Mouse (Mus musculus): ENCODE measurements around the gene Gm21992. TPM values are rescaled to one million over a fixed set of nuclear protein-coding genes. Genes with fewer than 3 reads are reported as not detected.

Gm21992 gene
- polyA plus RNA-seq, 3 experiments from 2014 or later: 32.0 to 43.4 (median 35.6) TPM

DNA sequence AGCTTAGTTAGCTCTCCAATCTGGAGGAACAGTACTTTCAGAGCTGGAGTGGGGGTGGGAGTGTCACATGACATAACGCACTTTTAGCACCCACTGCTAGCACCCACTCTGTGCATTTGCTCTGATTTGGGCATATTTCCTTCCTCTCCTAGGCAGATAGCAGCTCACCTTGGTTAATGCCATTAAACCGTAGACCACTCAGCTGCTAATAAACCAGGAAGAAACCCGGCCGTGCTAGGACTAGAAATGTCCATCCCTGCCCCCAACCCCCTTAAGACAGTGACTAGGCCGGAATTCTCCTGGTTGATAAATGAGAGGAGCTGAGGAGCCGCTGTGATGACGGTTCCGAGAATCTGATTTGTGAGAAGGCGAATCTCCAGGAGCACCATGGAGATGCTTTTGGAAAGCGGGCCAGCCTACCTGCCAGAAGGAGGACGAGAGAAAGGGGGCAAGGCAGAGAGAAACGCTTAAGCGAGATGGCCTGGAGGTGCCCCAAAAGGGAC, 100.3 kb downstream of the Gm21992 start, which contains the start of gene Sptbn2:
Sptbn2 (plus strand) TSS at position 70 of the 503 bp plus-strand sequence.
- ATAC-seq: no peak

DNA sequence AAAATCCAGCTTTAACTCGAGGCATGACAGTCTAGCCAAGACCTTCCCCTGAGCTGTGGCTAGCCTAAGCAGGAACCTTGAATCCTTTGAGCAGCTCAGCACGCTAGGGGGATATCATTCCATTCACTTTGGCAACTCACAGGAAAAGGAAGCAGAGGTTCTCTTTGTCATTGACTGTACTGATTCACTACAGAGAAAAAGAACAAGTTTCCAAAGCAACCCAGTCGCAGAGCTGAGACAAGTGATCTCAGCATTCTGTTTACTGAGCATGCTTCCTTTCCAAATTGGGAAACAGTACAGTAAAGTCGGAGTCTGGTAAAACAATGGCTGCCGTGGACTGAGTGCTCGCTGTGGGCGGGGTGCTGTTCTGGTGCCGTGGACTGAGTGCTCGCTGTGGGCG, 102.6 kb downstream of the Gm21992 start:
- ATAC-seq: no peak

DNA sequence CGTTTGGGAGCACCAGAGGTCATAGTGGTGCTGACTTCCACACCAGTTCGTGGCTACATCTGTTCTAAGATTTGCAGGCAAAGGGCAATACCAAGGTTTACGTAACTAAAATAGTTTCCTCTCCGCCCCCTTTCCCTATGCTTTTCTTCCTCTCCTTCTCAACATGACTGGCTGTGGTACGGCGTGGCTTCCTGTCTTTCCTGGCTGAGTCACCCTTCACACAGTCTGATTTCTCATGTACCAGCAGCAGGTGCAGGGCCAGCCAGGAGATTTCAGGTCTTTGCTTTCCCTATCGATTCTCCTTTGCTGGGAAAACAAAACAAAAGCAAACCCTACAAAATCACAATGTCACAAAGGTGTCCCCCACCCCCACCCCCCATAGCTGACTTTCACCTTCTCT, 110.2 kb downstream of the Gm21992 start:
- ATAC-seq: no peak

DNA sequence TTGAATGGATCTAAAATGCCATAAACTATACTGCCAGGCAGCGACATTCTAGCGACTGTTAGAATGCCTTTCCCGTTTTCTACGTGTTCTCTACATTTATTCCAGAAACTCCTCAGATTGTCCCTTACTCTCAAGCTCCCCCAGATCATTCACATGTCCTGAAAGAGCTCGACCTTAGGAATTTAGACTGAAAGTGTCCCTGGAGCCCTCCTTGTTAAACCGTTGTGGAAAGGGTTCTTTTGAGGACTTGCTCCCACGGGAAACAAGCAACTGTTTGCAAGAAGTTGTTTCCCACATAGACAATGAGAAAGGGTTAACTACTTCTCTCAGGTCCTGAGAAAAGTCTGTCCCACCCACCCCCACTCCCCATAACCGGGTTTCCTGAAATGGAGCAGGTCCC, 110.8 kb downstream of the Gm21992 start:
- ATAC-seq: no peak

DNA sequence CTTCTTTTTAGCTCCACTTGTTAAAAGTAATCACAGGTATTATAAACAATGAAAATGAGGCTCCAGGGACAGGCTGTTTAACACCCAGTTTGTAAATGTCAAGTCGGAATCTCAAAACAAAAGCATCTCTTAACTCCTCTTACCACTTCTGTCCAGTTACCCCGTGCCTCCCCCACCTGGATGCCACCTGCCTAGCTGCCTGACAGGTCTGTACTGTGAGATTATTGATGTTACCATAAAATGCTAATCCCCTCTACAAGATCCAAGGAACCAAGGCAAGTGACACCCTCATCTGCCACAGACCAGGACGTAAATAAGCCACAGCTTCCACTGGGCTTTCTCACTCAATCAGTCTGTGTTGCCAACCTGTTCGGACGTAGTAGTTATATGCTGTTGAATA, 111.6 kb downstream of the Gm21992 start:
- ATAC-seq: no peak

DNA sequence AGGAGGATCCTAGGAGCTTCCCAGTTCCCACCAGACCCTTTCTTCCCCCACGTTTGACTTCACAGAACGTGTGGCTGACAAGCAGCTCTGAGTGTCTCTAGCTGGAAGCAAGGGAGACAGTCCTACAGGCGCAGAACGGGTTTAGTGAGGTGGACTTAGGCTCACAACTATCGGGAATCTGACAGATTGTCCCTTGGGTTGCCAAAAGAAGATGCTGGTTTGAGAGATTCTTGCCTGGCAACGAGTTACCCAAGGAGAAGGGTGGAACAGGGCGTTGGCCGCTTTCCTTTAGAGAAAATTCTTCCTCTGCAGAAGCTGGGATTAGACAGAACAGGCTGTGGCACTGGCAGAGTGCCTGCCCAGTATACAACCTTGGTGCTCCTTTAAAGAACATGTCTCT, 112.6 kb downstream of the Gm21992 start:
- no peak for ATAC-seq

DNA sequence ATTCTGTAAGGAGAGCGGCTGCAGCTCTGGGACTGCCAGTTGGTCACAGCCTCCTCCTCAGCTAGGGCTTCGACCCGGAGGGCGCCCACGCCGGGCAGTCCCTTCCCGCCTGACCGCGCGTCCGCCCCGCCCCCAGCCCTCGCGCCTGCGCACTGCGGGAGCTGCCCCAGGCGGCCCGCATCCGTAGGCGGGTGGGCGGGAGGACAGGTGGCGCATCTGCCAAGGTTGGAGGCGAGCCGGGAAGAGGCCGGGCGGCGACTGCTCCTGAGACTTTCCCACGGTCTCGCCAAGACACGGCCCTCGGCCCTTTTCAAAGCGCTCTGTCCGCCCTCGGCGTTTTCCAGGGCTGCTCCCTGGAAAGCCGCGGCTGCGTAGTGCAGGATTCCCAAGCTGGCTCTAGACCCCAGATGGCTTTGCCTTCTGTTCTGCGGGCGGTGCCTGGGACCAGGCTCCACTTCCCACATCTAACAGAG, 113.2 kb downstream of the Gm21992 start, which contains the start of gene Gm960:
Gm960 (minus strand) TSS at position 464 of the 473 bp plus-strand sequence.
- ATAC-seq: no peak

DNA sequence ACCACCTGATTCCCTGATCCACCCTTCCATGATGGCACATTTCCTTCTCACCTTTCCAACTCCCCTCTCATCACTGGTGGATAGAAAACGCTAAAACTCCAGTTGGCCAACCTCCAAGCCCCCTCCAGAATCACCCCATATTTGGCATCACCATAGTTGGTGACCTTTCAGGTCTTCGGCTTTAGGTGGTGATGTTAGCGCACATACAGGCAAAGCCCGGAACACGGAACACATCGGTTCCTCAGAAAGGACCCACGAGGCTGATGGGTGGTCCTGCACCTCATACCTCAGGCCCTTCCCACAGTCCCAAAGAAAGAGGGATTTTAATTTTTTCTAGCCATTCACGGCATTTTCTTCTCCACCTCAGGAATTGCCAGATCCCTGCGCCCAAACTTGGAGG, 113.7 kb downstream of the Gm21992 start:
- no peak for ATAC-seq

DNA sequence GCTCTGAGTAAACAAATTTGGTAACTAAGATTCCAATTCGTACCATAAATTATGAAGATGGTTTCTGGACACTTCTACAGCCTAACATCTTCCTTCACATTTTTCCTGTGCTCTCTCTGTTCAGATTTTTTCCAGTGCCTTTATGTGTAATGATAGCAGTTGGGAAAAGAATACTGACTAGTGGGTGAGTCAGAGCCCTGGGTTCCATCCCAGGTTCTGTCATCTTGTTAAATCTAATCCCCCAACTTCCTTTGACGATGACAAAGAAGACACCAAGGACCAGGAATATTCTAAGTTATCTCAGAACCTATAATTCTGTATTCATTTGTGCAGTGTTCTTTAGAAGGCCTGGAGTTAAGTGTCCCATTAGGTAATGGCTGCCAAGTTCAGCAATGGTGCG, 114.3 kb downstream of the Gm21992 start:
- no peak for ATAC-seq

DNA sequence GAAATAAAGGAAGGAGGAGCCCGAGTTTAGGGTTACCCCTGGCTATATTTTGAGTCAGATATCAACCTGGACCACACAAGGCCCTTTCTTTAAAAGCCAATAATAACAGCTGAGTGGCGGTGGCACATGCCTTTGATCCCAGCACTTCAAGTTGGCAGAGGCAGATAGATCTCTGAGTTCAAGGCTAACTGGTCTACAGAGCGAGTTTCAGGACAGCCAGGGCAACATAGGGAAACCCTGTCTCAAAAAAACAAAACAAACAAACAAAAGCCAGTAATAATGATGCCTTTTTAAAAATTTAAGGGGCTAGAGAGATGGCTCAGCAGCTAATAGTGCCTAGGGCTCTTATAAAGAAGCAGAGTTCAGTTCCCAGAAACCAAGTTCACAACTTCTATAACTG, 117.1 kb downstream of the Gm21992 start:
- ATAC-seq: no peak

Other genes starting within 250 kb of the Gm21992 start
- under 1 TPM in 1 of 3 experiments, not detected in 2; 0.18 TPM for gene Lrfn4, start 195.9 kb downstream of the Gm21992 start, polyA plus RNA-seq (2017; shearing (Covaris generic))
- 10 to 100 TPM; 41.4 to 48.1 (median 42.1) TPM for gene Rce1, start 186.0 kb downstream of the Gm21992 start, polyA plus RNA-seq (2017; shearing (Covaris generic))
- not detected for gene Gm960, start 112.9 kb downstream of the Gm21992 start, polyA plus RNA-seq (2017; shearing (Covaris generic))
- under 1 TPM in 2 of 3 experiments, not detected in 1; 0.17 to 0.20 TPM for gene Sptbn2, start 100.4 kb downstream of the Gm21992 start, polyA plus RNA-seq (2017; shearing (Covaris generic))
- gene Rbm4b, start 55.1 kb downstream of the Gm21992 start, polyA plus RNA-seq (2017; shearing (Covaris generic)): 100 to 1,000 TPM in 1 of 3 experiments, 10 to 100 TPM in 2; 59.9 to 134 (median 96.8) TPM
- 10 to 100 TPM; 30.3 to 45.0 (median 35.3) TPM for gene Rbm4, start 17.7 kb downstream of the Gm21992 start, polyA plus RNA-seq (2017; shearing (Covaris generic))
- 10 to 100 TPM; 18.8 to 43.7 (median 19.1) TPM for gene Rbm14, start within 50 bp of the Gm21992 start, polyA plus RNA-seq (2017; shearing (Covaris generic))
- gene Ccs, start 27.7 kb upstream of the Gm21992 start, polyA plus RNA-seq (2017; shearing (Covaris generic)): 10 to 100 TPM; 47.2 to 94.6 (median 80.5) TPM
- gene Ccdc87, start 27.8 kb upstream of the Gm21992 start, polyA plus RNA-seq (2017; shearing (Covaris generic)): not detected
- 1 to 10 TPM in 2 of 3 experiments, not detected in 1; 2.2 to 5.0 TPM for gene Ctsf, start 43.5 kb upstream of the Gm21992 start, polyA plus RNA-seq (2017; shearing (Covaris generic))
- under 1 TPM in 1 of 3 experiments, not detected in 2; 0.36 TPM for gene Actn3, start 66.3 kb upstream of the Gm21992 start, polyA plus RNA-seq (2017; shearing (Covaris generic))
- 1 to 10 TPM; 5.1 to 6.7 (median 6.7) TPM for gene Zdhhc24, start 67.1 kb upstream of the Gm21992 start, polyA plus RNA-seq (2017; shearing (Covaris generic))
- gene Bbs1, start 95.0 kb upstream of the Gm21992 start, polyA plus RNA-seq (2017; shearing (Covaris generic)): 1 to 10 TPM in 1 of 3 experiments, under 1 TPM in 1, not detected in 1; 0.41 to 1.0 TPM
- 10 to 100 TPM; 45.9 to 56.8 (median 47.7) TPM for gene Dpp3, start 116.7 kb upstream of the Gm21992 start, polyA plus RNA-seq (2017; shearing (Covaris generic))
- gene Peli3, start 131.5 kb upstream of the Gm21992 start, polyA plus RNA-seq (2017; shearing (Covaris generic)): under 1 TPM in 1 of 3 experiments, not detected in 2; 0.39 TPM
- 10 to 100 TPM; 76.1 to 89.6 (median 87.7) TPM for gene Mrpl11, start 150.5 kb upstream of the Gm21992 start, polyA plus RNA-seq (2017; shearing (Covaris generic))
- 1 to 10 TPM in 2 of 3 experiments, under 1 TPM in 1; 0.60 to 1.9 (median 1.4) TPM for gene Npas4, start 178.7 kb upstream of the Gm21992 start, polyA plus RNA-seq (2017; shearing (Covaris generic))
- gene Slc29a2, start 212.2 kb upstream of the Gm21992 start, polyA plus RNA-seq (2017; shearing (Covaris generic)): 1 to 10 TPM in 2 of 3 experiments, under 1 TPM in 1; 0.20 to 2.4 (median 1.7) TPM
- gene B4gat1, start 227.2 kb upstream of the Gm21992 start, polyA plus RNA-seq (2017; shearing (Covaris generic)): 10 to 100 TPM; 10.3 to 12.5 (median 10.4) TPM
- gene AC124502.3, start 227.3 kb upstream of the Gm21992 start, polyA plus RNA-seq (2017; shearing (Covaris generic)): under 1 TPM; 0.41 to 0.81 (median 0.44) TPM
- gene Brms1, start 229.7 kb upstream of the Gm21992 start, polyA plus RNA-seq (2017; shearing (Covaris generic)): 100 to 1,000 TPM in 2 of 3 experiments, 10 to 100 TPM in 1; 98.2 to 118 (median 109) TPM
- under 1 TPM in 1 of 3 experiments, not detected in 2; 0.19 TPM for gene Rin1, start 238.9 kb upstream of the Gm21992 start, polyA plus RNA-seq (2017; shearing (Covaris generic))